Mouse (Mus musculus): ENCODE measurements around the gene Lcn9. TPM values are rescaled to one million over a fixed set of nuclear protein-coding genes. Genes with fewer than 3 reads are reported as not detected.

Lcn9 gene
- polyA plus RNA-seq, 1 experiment from 2014 or later = not detected

Other genes with a start within 250 kb of the Lcn9 start
- 1.3 and 5.0 TPM in 2 replicates for gene Mamdc4, start 248.3 kb upstream of the Lcn9 start, polyA plus RNA-seq (2014; fragmentation: Nextera tagmentation; extraction: Ambion mirVana)
- gene Phpt1, start 247.9 kb upstream of the Lcn9 start, polyA plus RNA-seq (2014; fragmentation: Nextera tagmentation; extraction: Ambion mirVana) = 144 and 164 TPM in 2 replicates
- gene Ajm1, start 241.4 kb upstream of the Lcn9 start, polyA plus RNA-seq (2014; fragmentation: Nextera tagmentation; extraction: Ambion mirVana) = 0.28 and 0.69 TPM in 2 replicates
- gene Rabl6, start 214.6 kb upstream of the Lcn9 start, polyA plus RNA-seq (2014; fragmentation: Nextera tagmentation; extraction: Ambion mirVana) = 77.1 and 81.5 TPM in 2 replicates
- 0.13 and 0.21 TPM in 2 replicates for gene Ccdc183, start 205.5 kb upstream of the Lcn9 start, polyA plus RNA-seq (2014; fragmentation: Nextera tagmentation; extraction: Ambion mirVana)
- gene Tmem141, start 201.1 kb upstream of the Lcn9 start, polyA plus RNA-seq (2014; fragmentation: Nextera tagmentation; extraction: Ambion mirVana) = 12.6 and 17.9 TPM in 2 replicates
- 0.95 and 0.97 TPM in 2 replicates for gene Fcna, start 195.1 kb upstream of the Lcn9 start, polyA plus RNA-seq (2014; fragmentation: Nextera tagmentation; extraction: Ambion mirVana)
- not detected in 2 replicates for gene Lcn8, start 170.0 kb upstream of the Lcn9 start, polyA plus RNA-seq (2014; fragmentation: Nextera tagmentation; extraction: Ambion mirVana)
- not detected in 2 replicates for gene Lcn5, start 165.2 kb upstream of the Lcn9 start, polyA plus RNA-seq (2014; fragmentation: Nextera tagmentation; extraction: Ambion mirVana)
- not detected in 2 replicates for gene Lcn6, start 146.4 kb upstream of the Lcn9 start, polyA plus RNA-seq (2014; fragmentation: Nextera tagmentation; extraction: Ambion mirVana)
- not detected in 2 replicates for gene Lcn10, start 140.4 kb upstream of the Lcn9 start, polyA plus RNA-seq (2014; fragmentation: Nextera tagmentation; extraction: Ambion mirVana)
- not detected in 2 replicates for gene Obp2a, start 123.1 kb upstream of the Lcn9 start, polyA plus RNA-seq (2014; fragmentation: Nextera tagmentation; extraction: Ambion mirVana)
- gene Bmyc, start 116.4 kb upstream of the Lcn9 start, polyA plus RNA-seq (2014; fragmentation: Nextera tagmentation; extraction: Ambion mirVana) = 68.5 and 71.2 TPM in 2 replicates
- not detected in 2 replicates for gene Obp2b, start 86.1 kb upstream of the Lcn9 start, polyA plus RNA-seq (2014; fragmentation: Nextera tagmentation; extraction: Ambion mirVana)
- gene Lcn3, start 57.6 kb upstream of the Lcn9 start, polyA plus RNA-seq (2014; fragmentation: Nextera tagmentation; extraction: Ambion mirVana) = not detected in 2 replicates
- not detected in 2 replicates for gene Lcn11, start 46.1 kb upstream of the Lcn9 start, polyA plus RNA-seq (2014; fragmentation: Nextera tagmentation; extraction: Ambion mirVana)
- gene Gm13539, start 40.9 kb upstream of the Lcn9 start, polyA plus RNA-seq (2014; fragmentation: Nextera tagmentation; extraction: Ambion mirVana) = not detected in 2 replicates
- not detected in 2 replicates for gene Glt6d1, start 7.3 kb upstream of the Lcn9 start, polyA plus RNA-seq (2014; fragmentation: Nextera tagmentation; extraction: Ambion mirVana)
- not detected in 2 replicates for gene Sohlh1, start 24.1 kb downstream of the Lcn9 start, polyA plus RNA-seq (2014; fragmentation: Nextera tagmentation; extraction: Ambion mirVana)
- 0.53 and 1.0 TPM in 2 replicates for gene Kcnt1, start 40.6 kb downstream of the Lcn9 start, polyA plus RNA-seq (2014; fragmentation: Nextera tagmentation; extraction: Ambion mirVana)
- gene Camsap1, start 160.1 kb downstream of the Lcn9 start, polyA plus RNA-seq (2014; fragmentation: Nextera tagmentation; extraction: Ambion mirVana) = 55.6 and 58.3 TPM in 2 replicates
- gene Ubac1, start 198.6 kb downstream of the Lcn9 start, polyA plus RNA-seq (2014; fragmentation: Nextera tagmentation; extraction: Ambion mirVana) = 91.7 and 99.4 TPM in 2 replicates

All from forebrain, embryonic 11.5 days (tissue).